ENCODE assay signal across 7 mouse cellular contexts in genomic region chr5:113908592-113909441, GRCm38 (mm10). TPM values are rescaled to one million over a fixed set of nuclear protein-coding genes. Genes with fewer than 3 reads are reported as not detected.
A peak's percentile ranks its signal among the peaks of the same experiment; 100 is the strongest.
DNase-seq lines count a peak whose midpoint lies in the region; ATAC-seq lines count a peak whose summit lies in the region.

TSS of gene Coro1c (minus strand) at chr5:113908758.

- intact Hi-C loops in gastrocnemius, postnatal 36 days (cut with DNase I) = loop anchor here (5.0 kb wide), 2 partner anchors 37 to 52 kb away; no protein-coding TSS in a partner anchor
- intact Hi-C loops in left cerebral cortex, postnatal 25 days (cut with DNase I) = loop anchor here (2.0 to 5.0 kb wide), 2 partner anchors 34 to 52 kb away; no protein-coding TSS in a partner anchor

- H3K27ac ChIP-seq in intestine, embryonic 15.5 days = peak within 1 kb of the TSS; percentile 99
- peak within 1 kb of the TSS; percentile 98 for H3K27ac ChIP-seq in midbrain, embryonic 10.5 days (replicated peaks)

- H3K9me3 ChIP-seq in intestine, embryonic 15.5 days = no peaks in the 10 kb centered on the region
- H3K9me3 ChIP-seq in midbrain, embryonic 10.5 days (replicated peaks) = no peaks in the 10 kb centered on the region

- DNase-seq in adrenal gland, adult 2 months = peak; percentile 99
- DNase-seq in embryo, embryonic 11.5 days (ENCODE audit: low read depth, low spot score) = peak; percentile 99
- peak; percentile 99 to 100 for DNase-seq in gastrocnemius, postnatal 36 days
- DNase-seq in left cerebral cortex, postnatal 25 days (ENCODE audit: low spot score in 2 of 2) = peak; percentile 97
- DNase-seq in midbrain, embryonic 10.5 days (ENCODE audit: low spot score) = peak; percentile 99
- DNase-seq in right cerebral cortex, postnatal 4 days = peak; percentile 99

- ATAC-seq in intestine, embryonic 15.5 days = peak; percentile 88

- peak within 1 kb of the TSS; percentile 71 for H3K4me2 ChIP-seq in intestine, embryonic 15.5 days (replicated peaks)

- H3K27me3 ChIP-seq in intestine, embryonic 15.5 days (replicated peaks) = no peaks in the 10 kb centered on the region
- H3K27me3 ChIP-seq in midbrain, embryonic 10.5 days (ENCODE audit: low read depth, poor library complexity, severe bottlenecking) = no peaks in the 10 kb centered on the region

- H3K4me3 ChIP-seq in intestine, embryonic 15.5 days (replicated peaks) = peak within 1 kb of the TSS; percentile 90
- peak within 1 kb of the TSS; percentile 98 for H3K4me3 ChIP-seq in midbrain, embryonic 10.5 days

- peaks cover 24% of the 10 kb centered on the region for H3K4me1 ChIP-seq in intestine, embryonic 15.5 days (replicated peaks)
- H3K4me1 ChIP-seq in midbrain, embryonic 10.5 days = peaks cover 49% of the 10 kb centered on the region

- H3K9ac ChIP-seq in intestine, embryonic 15.5 days = peak within 1 kb of the TSS; percentile 90

- no peaks in the 10 kb centered on the region for H3K36me3 ChIP-seq in intestine, embryonic 15.5 days
- H3K36me3 ChIP-seq in midbrain, embryonic 10.5 days = no peaks in the 10 kb centered on the region

- under 1% methylated on average over 64 of the region's 68 CpGs for WGBS in intestine, embryonic 15.5 days
- WGBS in midbrain, embryonic 10.5 days = under 1% methylated on average over 62 of the region's 68 CpGs

RNA-seq across cellular contexts. Expression of gene Coro1c, which starts in this region (rescaled TPM):
- 10 to 100 TPM; 43.3 to 75.5 TPM for total RNA-seq in adrenal gland, adult 2 months (2021)
- 29.1 and 31.3 TPM in 2 replicates for polyA plus RNA-seq in adrenal gland, adult 2 months (2012; rRNA removed)
- 10 to 100 TPM; 10.6 to 14.4 TPM for total RNA-seq in gastrocnemius, postnatal 36 days (2021)
- 167 and 173 TPM in 2 replicates for polyA plus RNA-seq in intestine, embryonic 15.5 days (2015; fragmentation: Nextera tagmentation; extraction: Ambion mirVana)
- total RNA-seq in left cerebral cortex, postnatal 25 days (2021) = 10 to 100 TPM; 76.1 to 77.5 TPM
- 205 and 233 TPM in 2 replicates for polyA plus RNA-seq in midbrain, embryonic 10.5 days (2016; fragmentation: Nextera tagmentation; extraction: Ambion mirVana)

Comparison
In these comparisons a context has a peak if more than half of its experiments do, and no peak if none do; other contexts are left out.
1. Peak in every context shown above with its lines: DNase-seq, ATAC-seq, H3K4me3 ChIP-seq and H3K27ac ChIP-seq.